Mouse (Mus musculus): ENCODE data around the gene R3hdm1.
"Not testable (repeated sequence)": the region's sequence is repeated elsewhere in the genome, so short reads cannot be mapped to it uniquely, and the experiment has no call there.

The R3hdm1 gene

GRCm38 (mm10) chr1:128136222-128136621 lies 33.1 kb downstream of the R3hdm1 start:
- DNase-seq (ENCODE audit: low spot score in 2 of 2), result not testable (repeated sequence)

- DNase-seq (ENCODE audit: low spot score in 2 of 2), result no peak
Measured at GRCm38 (mm10) chr1:128141039-128141438, 37.9 kb downstream of the R3hdm1 start.

- no peak for DNase-seq (ENCODE audit: low spot score in 2 of 2)
Measured at GRCm38 (mm10) chr1:128141737-128142136, 38.6 kb downstream of the R3hdm1 start.

- DNase-seq (ENCODE audit: low spot score in 2 of 2), result no peak
Measured at GRCm38 (mm10) chr1:128166956-128167355, 63.9 kb downstream of the R3hdm1 start.

- no peak for DNase-seq (ENCODE audit: low spot score in 2 of 2)
Measured at GRCm38 (mm10) chr1:128170104-128170503, 67.0 kb downstream of the R3hdm1 start.

GRCm38 (mm10) chr1:128191426-128191825 lies 88.3 kb downstream of the R3hdm1 start:
- DNase-seq (ENCODE audit: low spot score in 2 of 2), result no peak

- DNase-seq (ENCODE audit: low spot score in 2 of 2), result no peak
Measured at GRCm38 (mm10) chr1:128192369-128192768, 89.3 kb downstream of the R3hdm1 start.

- DNase-seq (ENCODE audit: low spot score in 2 of 2), result no peak
Measured at GRCm38 (mm10) chr1:128194011-128194410, 90.9 kb downstream of the R3hdm1 start.

GRCm38 (mm10) chr1:128197353-128197752 lies 94.3 kb downstream of the R3hdm1 start:
- no peak for DNase-seq (ENCODE audit: low spot score in 2 of 2)

- DNase-seq (ENCODE audit: low spot score in 2 of 2), result no peak
Measured at GRCm38 (mm10) chr1:128213261-128213660, 110.2 kb downstream of the R3hdm1 start.

GRCm38 (mm10) chr1:128221886-128222285 lies 118.8 kb downstream of the R3hdm1 start:
- DNase-seq (ENCODE audit: low spot score in 2 of 2), result no peak

- no peak for DNase-seq (ENCODE audit: low spot score in 2 of 2)
Measured at GRCm38 (mm10) chr1:128223304-128223703, 120.2 kb downstream of the R3hdm1 start.

GRCm38 (mm10) chr1:128235181-128235580 lies 132.1 kb downstream of the R3hdm1 start:
- no peak for DNase-seq (ENCODE audit: low spot score in 2 of 2)

GRCm38 (mm10) chr1:128243627-128243995 lies 140.5 kb downstream of the R3hdm1 start, which contains the start of gene Ubxn4:
TSS of gene Ubxn4 (plus strand) at chr1:128243964.
- no peak for DNase-seq (ENCODE audit: low spot score in 2 of 2)

- peak; percentile 96 for DNase-seq (ENCODE audit: low spot score in 2 of 2)
Measured at GRCm38 (mm10) chr1:128243996-128244726, 141.1 kb downstream of the R3hdm1 start.

- no peak for DNase-seq (ENCODE audit: low spot score in 2 of 2)
Measured at GRCm38 (mm10) chr1:128244727-128245355, 141.7 kb downstream of the R3hdm1 start.

GRCm38 (mm10) chr1:128267061-128267460 lies 164.0 kb downstream of the R3hdm1 start:
- DNase-seq (ENCODE audit: low spot score in 2 of 2), result not testable (repeated sequence)

GRCm38 (mm10) chr1:128270731-128271130 lies 167.6 kb downstream of the R3hdm1 start:
- no peak for DNase-seq (ENCODE audit: low spot score in 2 of 2)

GRCm38 (mm10) chr1:128275908-128276307 lies 172.8 kb downstream of the R3hdm1 start:
- DNase-seq (ENCODE audit: low spot score in 2 of 2), result no peak

GRCm38 (mm10) chr1:128278563-128278962 lies 175.5 kb downstream of the R3hdm1 start:
- DNase-seq (ENCODE audit: low spot score in 2 of 2), result no peak

- no peak for DNase-seq (ENCODE audit: low spot score in 2 of 2)
Measured at GRCm38 (mm10) chr1:128281753-128282152, 178.7 kb downstream of the R3hdm1 start.

- no peak for DNase-seq (ENCODE audit: low spot score in 2 of 2)
Measured at GRCm38 (mm10) chr1:128282924-128283323, 179.8 kb downstream of the R3hdm1 start.

- no peak for DNase-seq (ENCODE audit: low spot score in 2 of 2)
Measured at GRCm38 (mm10) chr1:128284157-128284690, 181.1 kb downstream of the R3hdm1 start.
